Mouse (Mus musculus): ENCODE data around the gene Rnf185. TPM values are rescaled to one million over a fixed set of nuclear protein-coding genes. Genes with fewer than 3 reads are reported as not detected.

Rnf185 gene
- polyA plus RNA-seq, 1 experiment from 2014 or later = 36.4 TPM

GRCm38 (mm10) chr11:3370928-3371598, 81.1 kb downstream of the Rnf185 start:
- Histone ChIP-seq H3K27me3 (replicated peaks) (no peaks in the 10 kb centered on the region), H3K27ac (replicated peaks) (peak overlapping the region; percentile 91), H3K4me3 (replicated peaks) (peak overlapping the region; percentile 69), H3K36me3 (no peaks in the 10 kb centered on the region), H3K9me3 (replicated peaks) (no peaks in the 10 kb centered on the region), H3K9ac (replicated peaks) (peak overlapping the region; percentile 87), H3K4me1 (peaks cover 69% of the 10 kb centered on the region), H3K4me2 (peak overlapping the region; percentile 71)
- peak; percentile 96 for ATAC-seq (ENCODE audit: low FRiP score)
- WGBS = 1% methylated on average over 27 of the region's 27 CpGs

GRCm38 (mm10) chr11:3370162-3370561, 82.0 kb downstream of the Rnf185 start:
- Histone ChIP-seq H3K4me3 (replicated peaks) (peak overlapping the region; percentile 69), H3K4me1 (peaks cover 69% of the 10 kb centered on the region), H3K27ac (replicated peaks) (peak overlapping the region; percentile 91; the same call in 1 of the 2 replicates), H3K9me3 (replicated peaks) (no peaks in the 10 kb centered on the region), H3K9ac (replicated peaks) (peak overlapping the region; percentile 87), H3K27me3 (replicated peaks) (no peaks in the 10 kb centered on the region), H3K36me3 (no peaks in the 10 kb centered on the region), H3K4me2 (peak overlapping the region; percentile 71)
- 74% methylated on average over 2 of the region's 2 CpGs for WGBS
- ATAC-seq (ENCODE audit: low FRiP score) = no peak

GRCm38 (mm10) chr11:3369449-3369848, 82.7 kb downstream of the Rnf185 start:
- H3K9me3 ChIP-seq (replicated peaks) = no peaks in the 10 kb centered on the region
- no peak for ATAC-seq (ENCODE audit: low FRiP score)
- no peak overlapping the region for H3K9ac ChIP-seq (replicated peaks)
- H3K27me3 ChIP-seq (replicated peaks) = no peaks in the 10 kb centered on the region
- no peaks in the 10 kb centered on the region for H3K36me3 ChIP-seq
- peaks cover 62% of the 10 kb centered on the region for H3K4me1 ChIP-seq
- H3K4me3 ChIP-seq (replicated peaks) = peak overlapping the region; percentile 69; the same call in 1 of the 2 replicates
- WGBS = 70% methylated on average over 5 of the region's 5 CpGs
- no peak overlapping the region for H3K27ac ChIP-seq (replicated peaks)
- H3K4me2 ChIP-seq = peak overlapping the region; percentile 71

- no peak overlapping the region for H3K9ac ChIP-seq (replicated peaks)
- 53% methylated on average over 7 of the region's 7 CpGs for WGBS
- H3K36me3 ChIP-seq = no peaks in the 10 kb centered on the region
- peaks cover 57% of the 10 kb centered on the region for H3K4me1 ChIP-seq
- H3K9me3 ChIP-seq (replicated peaks) = no peaks in the 10 kb centered on the region
- peak overlapping the region; percentile 71 for H3K4me2 ChIP-seq
- ATAC-seq (ENCODE audit: low FRiP score) = no peak
- H3K27me3 ChIP-seq (replicated peaks) = no peaks in the 10 kb centered on the region
- H3K27ac ChIP-seq (replicated peaks) = no peak overlapping the region
- 0 out of 2 replicates have a peak overlapping the region, but pooled peaks have one; percentile 69 for H3K4me3 ChIP-seq (replicated peaks)
Observed at GRCm38 (mm10) chr11:3368983-3369382, 83.2 kb downstream of the Rnf185 start.

- no peak for ATAC-seq (ENCODE audit: low FRiP score)
- 88% methylated on average over 7 of the region's 7 CpGs for WGBS
- Histone ChIP-seq H3K27ac (replicated peaks) (no peak overlapping the region), H3K4me3 (replicated peaks) (no peak overlapping the region), H3K4me2 (no peak overlapping the region), H3K27me3 (replicated peaks) (no peaks in the 10 kb centered on the region), H3K4me1 (peaks cover 42% of the 10 kb centered on the region), H3K36me3 (peaks cover 3% of the 10 kb centered on the region; the same call in 1 of the 2 replicates), H3K9me3 (replicated peaks) (no peaks in the 10 kb centered on the region), H3K9ac (replicated peaks) (no peak overlapping the region)
Observed at GRCm38 (mm10) chr11:3366411-3366810, 85.8 kb downstream of the Rnf185 start.

Other genes starting within 250 kb of the Rnf185 start
- gene Eif4enif1, start 250.0 kb downstream of the Rnf185 start, polyA plus RNA-seq (2015; fragmentation: Nextera tagmentation; extraction: Ambion mirVana) = 48.1 and 53.1 TPM in 2 replicates
- gene Drg1, start 185.9 kb downstream of the Rnf185 start, polyA plus RNA-seq (2015; fragmentation: Nextera tagmentation; extraction: Ambion mirVana) = 194 and 208 TPM in 2 replicates
- 39.5 and 49.2 TPM in 2 replicates for gene Patz1, start 163.5 kb downstream of the Rnf185 start, polyA plus RNA-seq (2015; fragmentation: Nextera tagmentation; extraction: Ambion mirVana)
- 28.7 and 35.3 TPM in 2 replicates for gene Pik3ip1, start 122.0 kb downstream of the Rnf185 start, polyA plus RNA-seq (2015; fragmentation: Nextera tagmentation; extraction: Ambion mirVana)
- gene Limk2, start 43.2 kb downstream of the Rnf185 start, polyA plus RNA-seq (2015; fragmentation: Nextera tagmentation; extraction: Ambion mirVana) = 141 and 158 TPM in 2 replicates
- gene Pla2g3, start 35.9 kb upstream of the Rnf185 start, polyA plus RNA-seq (2015; fragmentation: Nextera tagmentation; extraction: Ambion mirVana) = 2.4 and 3.7 TPM in 2 replicates
- gene Inpp5j, start 52.5 kb upstream of the Rnf185 start, polyA plus RNA-seq (2015; fragmentation: Nextera tagmentation; extraction: Ambion mirVana) = 11.6 TPM in 2 replicates
- gene Selenom, start 62.3 kb upstream of the Rnf185 start, polyA plus RNA-seq (2015; fragmentation: Nextera tagmentation; extraction: Ambion mirVana) = 174 and 188 TPM in 2 replicates
- gene Smtn, start 88.2 kb upstream of the Rnf185 start, polyA plus RNA-seq (2015; fragmentation: Nextera tagmentation; extraction: Ambion mirVana) = 18.5 and 28.1 TPM in 2 replicates
- gene Morc2a, start 196.8 kb upstream of the Rnf185 start, polyA plus RNA-seq (2015; fragmentation: Nextera tagmentation; extraction: Ambion mirVana) = 28.3 and 28.8 TPM in 2 replicates